Mouse (Mus musculus) small intestine, adult 2 months (tissue): ENCODE measurements around the gene Tcaf3. TPM values are rescaled to one million over a fixed set of nuclear protein-coding genes. Genes with fewer than 3 reads are reported as not detected.

Experiments used
- H3K27ac ChIP-seq: fragments of 200-500 bp; 2 replicates; pipeline ENCODE4 v1.5.1; 2012; ENCODE audit warnings: low read depth, low read length, control low read depth, inconsistent platforms; ENCODE audit not compliant: insufficient read depth
- H3K27me3 ChIP-seq: fragments of 200-500 bp; 2 replicates; pipeline ENCODE4 v1.6.1; 2012; ENCODE audit warnings: mild to moderate bottlenecking, moderate library complexity, low read length, inconsistent platforms; ENCODE audit not compliant: control insufficient read depth, insufficient read depth
- H3K36me3 ChIP-seq: fragments of 200-500 bp; 2 replicates; pipeline ENCODE4 v1.6.1; 2012; ENCODE audit warnings: mild to moderate bottlenecking, low read length, control low read depth, inconsistent platforms; ENCODE audit not compliant: control insufficient read depth, insufficient read depth
- H3K4me1 ChIP-seq: fragments of 200-500 bp; 2 replicates; pipeline ENCODE4 v1.6.1; 2012; ENCODE audit warnings: low read length, inconsistent platforms, mixed read lengths; ENCODE audit not compliant: control insufficient read depth, insufficient read depth, insufficient read length
- H3K4me3 ChIP-seq: fragments of 200-500 bp; 2 replicates; pipeline ENCODE4 v1.5.1; 2012; ENCODE audit warnings: low read depth, mild to moderate bottlenecking, control low read depth, inconsistent platforms, low read length, moderate library complexity
- CTCF ChIP-seq: fragments of 200-500 bp; IDR thresholded peaks from 2 replicates; pipeline ENCODE4 v1.5.1; 2012; ENCODE audit warnings: low read depth, mild to moderate bottlenecking, control low read depth, inconsistent platforms, low read length, moderate library complexity, mixed read lengths; ENCODE audit not compliant: insufficient replicate concordance, insufficient read length; ENCODE audit errors: extremely low read depth
- POLR2A ChIP-seq: fragments of 200-500 bp; IDR thresholded peaks from 2 replicates; pipeline ENCODE4 v1.6.1; 2012; ENCODE audit warnings: low read depth, mild to moderate bottlenecking, control low read depth, inconsistent platforms, low read length, moderate library complexity
- WGBS: fragments of 180-500 bp; shearing (Covaris S2); methylation state at CpG from one replicate; pipeline ENCODE4 v1.1.7; 2018; 5-methylcytosine and 5-hydroxymethylcytosine counted together
- polyA plus RNA-seq: library from polyadenylated mRNA; depleted of rRNA; stranded (reverse); fragments of >200 nt; gene quantifications from 2 replicates; pipeline ENCODE4 v1.2.3, GENCODE M21; 2012

Tcaf3 gene
- polyA plus RNA-seq, 1 experiment = not detected

GRCm38 (mm10) chr6:42566076-42566598 is 31.4 kb downstream of the Tcaf3 start:
- no peaks in the 10 kb centered on the region for H3K36me3 ChIP-seq
- TF ChIP-seq POLR2A (no peak), CTCF (no peak)
- no peak overlapping the region for H3K4me3 ChIP-seq
- 58% methylated on average over 2 of the region's 2 CpGs for WGBS
- no peaks in the 10 kb centered on the region for H3K4me1 ChIP-seq
- no peak overlapping the region for H3K27ac ChIP-seq
- no peaks in the 10 kb centered on the region for H3K27me3 ChIP-seq

GRCm38 (mm10) chr6:42562280-42562679 is 35.2 kb downstream of the Tcaf3 start:
- 55% methylated on average over 2 of the region's 2 CpGs for WGBS
- TF ChIP-seq CTCF = no peak
- no peak for TF ChIP-seq POLR2A

GRCm38 (mm10) chr6:42560885-42561284 is 36.6 kb downstream of the Tcaf3 start:
- H3K36me3 ChIP-seq = no peaks in the 10 kb centered on the region
- WGBS = 29% methylated on average over 5 of the region's 5 CpGs
- no peaks in the 10 kb centered on the region for H3K4me1 ChIP-seq
- H3K27me3 ChIP-seq = no peaks in the 10 kb centered on the region
- TF ChIP-seq POLR2A (no peak), CTCF (no peak)
- H3K27ac ChIP-seq = no peak overlapping the region
- H3K4me3 ChIP-seq = no peak overlapping the region

More at GRCm38 (mm10) chr6:42562280-42562679, 35.2 kb downstream of the Tcaf3 start:
- H3K4me1 ChIP-seq = no peaks in the 10 kb centered on the region
- no peaks in the 10 kb centered on the region for H3K27me3 ChIP-seq
- H3K27ac ChIP-seq = no peak overlapping the region
- H3K4me3 ChIP-seq = no peak overlapping the region
- H3K36me3 ChIP-seq = no peaks in the 10 kb centered on the region

GRCm38 (mm10) chr6:42558641-42559040 is 38.9 kb downstream of the Tcaf3 start:
- H3K27ac ChIP-seq = no peak overlapping the region
- H3K36me3 ChIP-seq = no peaks in the 10 kb centered on the region
- 94% methylated on average over 14 of the region's 14 CpGs for WGBS
- no peak for TF ChIP-seq POLR2A
- TF ChIP-seq CTCF = no peak
- H3K27me3 ChIP-seq = no peaks in the 10 kb centered on the region
- H3K4me1 ChIP-seq = no peaks in the 10 kb centered on the region
- H3K4me3 ChIP-seq = no peak overlapping the region

GRCm38 (mm10) chr6:42547461-42547860 is 50.0 kb downstream of the Tcaf3 start, which contains the start of gene Olfr455:
TSS of gene Olfr455 (minus strand) at chr6:42547587.
- no peaks in the 10 kb centered on the region for H3K27me3 ChIP-seq
- no peak within 1 kb of the TSS for H3K27ac ChIP-seq
- H3K4me1 ChIP-seq = no peaks in the 10 kb centered on the region
- WGBS = 78% methylated on average over 4 of the region's 4 CpGs
- no peaks in the 10 kb centered on the region for H3K36me3 ChIP-seq
- TF ChIP-seq CTCF (no peak), POLR2A (no peak)
- no peak within 1 kb of the TSS for H3K4me3 ChIP-seq

GRCm38 (mm10) chr6:42546180-42546579 is 51.3 kb downstream of the Tcaf3 start:
- Histone ChIP-seq H3K27ac (no peak overlapping the region), H3K4me3 (no peak overlapping the region), H3K27me3 (no peaks in the 10 kb centered on the region), H3K36me3 (no peaks in the 10 kb centered on the region), H3K4me1 (no peaks in the 10 kb centered on the region)
- WGBS = 76% methylated on average over 2 of the region's 2 CpGs
- TF ChIP-seq POLR2A (no peak), CTCF (no peak)

- Histone ChIP-seq H3K27me3 (no peaks in the 10 kb centered on the region), H3K36me3 (no peaks in the 10 kb centered on the region), H3K4me1 (no peaks in the 10 kb centered on the region), H3K4me3 (no peak overlapping the region), H3K27ac (no peak overlapping the region)
- WGBS = 31% methylated on average over 2 of the region's 2 CpGs
- no peak for TF ChIP-seq POLR2A
- TF ChIP-seq CTCF = no peak
Measured at GRCm38 (mm10) chr6:42545451-42545885, 52.0 kb downstream of the Tcaf3 start.

GRCm38 (mm10) chr6:42544846-42545245 is 52.6 kb downstream of the Tcaf3 start:
- Histone ChIP-seq H3K4me1 (no peaks in the 10 kb centered on the region), H3K36me3 (no peaks in the 10 kb centered on the region), H3K27ac (no peak overlapping the region), H3K4me3 (no peak overlapping the region), H3K27me3 (no peaks in the 10 kb centered on the region)
- WGBS = 9% methylated on average over 1 of the region's 1 CpGs
- no peak for TF ChIP-seq POLR2A
